Mouse (Mus musculus) small intestine, adult 2 months (tissue): ENCODE results near the gene Cldn15.

ENCODE experiments used
- CTCF ChIP-seq: fragments of 200-500 bp; IDR thresholded peaks from 2 replicates; pipeline ENCODE4 v1.5.1; 2012; ENCODE audit warnings: low read depth, mild to moderate bottlenecking, control low read depth, inconsistent platforms, low read length, moderate library complexity, mixed read lengths; ENCODE audit not compliant: insufficient replicate concordance, insufficient read length; ENCODE audit errors: extremely low read depth
- POLR2A ChIP-seq: fragments of 200-500 bp; IDR thresholded peaks from 2 replicates; pipeline ENCODE4 v1.6.1; 2012; ENCODE audit warnings: low read depth, mild to moderate bottlenecking, control low read depth, inconsistent platforms, low read length, moderate library complexity

DNA sequence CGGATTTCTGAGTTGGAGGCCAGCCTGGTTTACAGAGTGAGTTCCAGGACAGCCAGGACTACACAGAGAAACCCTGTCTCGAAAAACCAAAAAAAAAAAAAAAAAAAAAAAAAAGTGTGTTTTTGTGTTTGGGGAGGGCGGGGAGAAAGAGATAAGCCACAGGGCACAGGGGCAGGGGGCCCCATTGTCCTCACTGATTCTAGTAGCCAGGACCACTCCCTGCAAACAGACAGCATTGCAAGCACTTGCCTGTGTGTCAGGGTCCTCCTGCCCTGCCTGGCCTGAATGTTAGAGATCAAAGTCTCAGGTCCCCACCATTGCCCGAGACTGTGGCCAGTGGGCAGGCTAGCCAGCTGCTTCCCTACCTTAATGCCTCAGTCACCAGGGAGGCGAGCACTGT lies 33.0 kb downstream of the Cldn15 start:
- TF ChIP-seq CTCF: no peak
- no peak for TF ChIP-seq POLR2A
